Mouse (Mus musculus) stomach, postnatal 0 days (tissue): ENCODE results near the gene Mtg2.

Source experiments
- CTCF ChIP-seq: IDR thresholded peaks from 2 replicates; pipeline ENCODE4 v1.5.1; 2016; ENCODE audit warnings: antibody characterized with exemption, low read depth, mild to moderate bottlenecking, moderate library complexity
- EP300 ChIP-seq: optimal IDR thresholded peaks from 2 replicates; pipeline ENCODE3; 2016; ENCODE audit warnings: antibody characterized with exemption

GRCm38 (mm10) chr2:180099529-180099928 lies 29.1 kb downstream of the Mtg2 start:
- TF ChIP-seq CTCF (no peak), EP300 (no peak)
